Mouse (Mus musculus): ENCODE results near the gene Tgfbr3l.

The Tgfbr3l gene

GRCm38 (mm10) chr8:4247951-4248540, at the start of gene Tgfbr3l:
Gene Tgfbr3l (plus strand): TSS chr8:4248214.
- no peak for ATAC-seq (ENCODE audit: insufficient number of reproducible peaks, low FRiP score, low TSS enrichment)

GRCm38 (mm10) chr8:4201321-4201720, 46.7 kb upstream of the Tgfbr3l start:
- ATAC-seq (ENCODE audit: insufficient number of reproducible peaks, low FRiP score, low TSS enrichment), result no peak

- no peak for ATAC-seq (ENCODE audit: insufficient number of reproducible peaks, low FRiP score, low TSS enrichment)
Observed at GRCm38 (mm10) chr8:4205246-4206123, 42.5 kb upstream of the Tgfbr3l start.

GRCm38 (mm10) chr8:4206182-4207015, 41.6 kb upstream of the Tgfbr3l start:
- peak; percentile 70 for ATAC-seq (ENCODE audit: insufficient number of reproducible peaks, low FRiP score, low TSS enrichment)

GRCm38 (mm10) chr8:4207016-4207350, 41.0 kb upstream of the Tgfbr3l start:
- peak; percentile 6; the same call in 1 of the 2 replicates for ATAC-seq (ENCODE audit: insufficient number of reproducible peaks, low FRiP score, low TSS enrichment)

- ATAC-seq (ENCODE audit: insufficient number of reproducible peaks, low FRiP score, low TSS enrichment), result no peak
Observed at GRCm38 (mm10) chr8:4211097-4211496, 36.9 kb upstream of the Tgfbr3l start.

- ATAC-seq (ENCODE audit: insufficient number of reproducible peaks, low FRiP score, low TSS enrichment), result no peak
Observed at GRCm38 (mm10) chr8:4212809-4213209, 35.2 kb upstream of the Tgfbr3l start.

- ATAC-seq (ENCODE audit: insufficient number of reproducible peaks, low FRiP score, low TSS enrichment), result no peak
Observed at GRCm38 (mm10) chr8:4213210-4214005, 34.6 kb upstream of the Tgfbr3l start.

GRCm38 (mm10) chr8:4214006-4214980, 33.7 kb upstream of the Tgfbr3l start:
- ATAC-seq (ENCODE audit: insufficient number of reproducible peaks, low FRiP score, low TSS enrichment), result no peak

- ATAC-seq (ENCODE audit: insufficient number of reproducible peaks, low FRiP score, low TSS enrichment), result 0 out of 2 replicates have a peak, but pooled peaks have one; percentile 10
Observed at GRCm38 (mm10) chr8:4216296-4216695, 31.7 kb upstream of the Tgfbr3l start.

GRCm38 (mm10) chr8:4216791-4217621, 31.0 kb upstream of the Tgfbr3l start, which contains the start of gene Prr36:
Gene Prr36 (minus strand): TSS chr8:4217459.
- ATAC-seq (ENCODE audit: insufficient number of reproducible peaks, low FRiP score, low TSS enrichment), result peak; percentile 75

- no peak for ATAC-seq (ENCODE audit: insufficient number of reproducible peaks, low FRiP score, low TSS enrichment)
Observed at GRCm38 (mm10) chr8:4219617-4220016, 28.4 kb upstream of the Tgfbr3l start.

- ATAC-seq (ENCODE audit: insufficient number of reproducible peaks, low FRiP score, low TSS enrichment), result no peak
Observed at GRCm38 (mm10) chr8:4222059-4222458, 26.0 kb upstream of the Tgfbr3l start.

- ATAC-seq (ENCODE audit: insufficient number of reproducible peaks, low FRiP score, low TSS enrichment), result no peak
Observed at GRCm38 (mm10) chr8:4226323-4226722, 21.7 kb upstream of the Tgfbr3l start.

GRCm38 (mm10) chr8:4226739-4227347, 21.2 kb upstream of the Tgfbr3l start, which contains the start of gene Lrrc8e:
Gene Lrrc8e (plus strand): TSS chr8:4226827.
- ATAC-seq (ENCODE audit: insufficient number of reproducible peaks, low FRiP score, low TSS enrichment), result no peak; the same call in 1 of the 2 replicates

- no peak for ATAC-seq (ENCODE audit: insufficient number of reproducible peaks, low FRiP score, low TSS enrichment)
Observed at GRCm38 (mm10) chr8:4227919-4228318, 20.1 kb upstream of the Tgfbr3l start.

GRCm38 (mm10) chr8:4229784-4230183, 18.2 kb upstream of the Tgfbr3l start:
- ATAC-seq (ENCODE audit: insufficient number of reproducible peaks, low FRiP score, low TSS enrichment), result no peak

Data from cerebellum, adult (tissue).